Mouse (Mus musculus) urinary bladder, postnatal 0 days (tissue): ENCODE results near the gene Vdr. TPM values are rescaled to one million over a fixed set of nuclear protein-coding genes. Genes with fewer than 3 reads are reported as not detected.

ENCODE experiments used
- polyA plus RNA-seq: library from polyadenylated mRNA; unstranded; fragments of >200 nt; fragmentation: Nextera tagmentation; extraction: Ambion mirVana; gene quantifications from 2 replicates; pipeline ENCODE4 v1.2.1, GENCODE M21; 2015

Vdr gene
- 0.39 and 0.45 TPM in 2 replicates for polyA plus RNA-seq

GRCm38 (mm10) chr15:97910530-97910929 lies at the start of gene Vdr:
Gene Vdr, minus strand, starts transcription at chr15:97910630.

GRCm38 (mm10) chr15:97844037-97845034 lies 66.1 kb downstream of the Vdr start, which contains the start of gene Hdac7:
Gene Hdac7, minus strand, starts transcription at chr15:97844502.

Other genes starting within 250 kb of the Vdr start
- 28.5 and 33.0 TPM in 2 replicates for gene Rpap3, start 204.8 kb downstream of the Vdr start, polyA plus RNA-seq
- 4.4 and 4.8 TPM in 2 replicates for gene Endou, start 179.3 kb downstream of the Vdr start, polyA plus RNA-seq
- gene Rapgef3, start 142.7 kb downstream of the Vdr start, polyA plus RNA-seq: 13.5 and 15.2 TPM in 2 replicates
- 98.2 and 116 TPM in 2 replicates for gene Slc48a1, start 132.1 kb downstream of the Vdr start, polyA plus RNA-seq
- gene Hdac7, start 66.1 kb downstream of the Vdr start, polyA plus RNA-seq: 18.7 and 19.6 TPM in 2 replicates
- gene Tmem106c, start 53.6 kb upstream of the Vdr start, polyA plus RNA-seq: 35.4 and 35.7 TPM in 2 replicates
- gene Col2a1, start 94.1 kb upstream of the Vdr start, polyA plus RNA-seq: 0.24 and 0.35 TPM in 2 replicates
- 32.0 and 34.6 TPM in 2 replicates for gene Pfkm, start 182.0 kb upstream of the Vdr start, polyA plus RNA-seq
- 13.6 and 15.7 TPM in 2 replicates for gene Senp1, start 183.1 kb upstream of the Vdr start, polyA plus RNA-seq